Mouse (Mus musculus) T-helper 2 cell (primary cell): Measurements from ENCODE around the gene Slc16a1.
"Not testable (repeated sequence)": the region's sequence is repeated elsewhere in the genome, so short reads cannot be mapped to it uniquely, and the experiment has no call there.

Source experiments
- in situ Hi-C: fragments of 300-600 bp; cut with MboI, MseI; formaldehyde crosslinking; loops from one replicate; pipeline ENCODE4 v1.15.1; 2025; ENCODE audit warnings: high pct_unique_total_duplicates

The Slc16a1 gene

DNA sequence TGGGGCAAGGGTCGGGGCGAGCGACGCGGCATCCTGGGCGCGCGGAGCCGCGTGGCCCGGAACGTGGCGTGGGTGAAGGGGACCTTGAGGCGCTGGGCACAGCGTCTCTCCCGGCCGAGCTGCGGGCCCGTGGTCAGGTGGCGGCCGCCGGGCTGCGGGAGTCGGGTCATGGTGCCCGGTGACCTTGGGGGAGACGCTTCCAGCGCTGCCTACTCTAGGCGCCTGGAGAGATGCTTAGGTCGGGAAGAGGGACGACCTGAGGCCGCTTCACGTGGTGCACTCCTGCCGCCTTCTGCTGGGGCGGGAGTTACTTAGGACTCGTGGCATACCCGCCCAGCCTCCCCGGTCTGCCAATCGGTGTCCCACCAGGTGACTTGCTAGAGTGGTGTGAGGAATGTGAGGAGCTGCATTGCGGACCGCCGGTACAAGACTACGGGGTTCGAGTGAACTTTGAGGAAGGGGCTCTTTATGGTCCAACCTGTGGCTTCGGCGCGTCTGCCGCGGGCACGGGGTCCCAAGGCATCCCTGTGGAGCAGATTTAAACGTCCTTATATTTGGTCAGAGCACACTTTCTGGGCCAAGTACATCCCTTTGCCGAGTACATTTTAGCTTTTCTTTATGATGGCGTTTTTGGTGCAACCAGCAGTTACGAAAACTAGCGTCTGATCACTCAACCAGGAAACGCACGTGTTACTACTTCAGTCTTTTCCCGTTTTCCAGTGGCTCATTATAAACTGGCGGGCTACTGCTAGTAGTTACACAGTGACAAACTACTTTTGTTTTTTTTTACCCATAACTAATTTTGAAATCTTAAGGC, 672 bp downstream of the Slc16a1 start:
- in situ Hi-C loops = no loop called here

DNA sequence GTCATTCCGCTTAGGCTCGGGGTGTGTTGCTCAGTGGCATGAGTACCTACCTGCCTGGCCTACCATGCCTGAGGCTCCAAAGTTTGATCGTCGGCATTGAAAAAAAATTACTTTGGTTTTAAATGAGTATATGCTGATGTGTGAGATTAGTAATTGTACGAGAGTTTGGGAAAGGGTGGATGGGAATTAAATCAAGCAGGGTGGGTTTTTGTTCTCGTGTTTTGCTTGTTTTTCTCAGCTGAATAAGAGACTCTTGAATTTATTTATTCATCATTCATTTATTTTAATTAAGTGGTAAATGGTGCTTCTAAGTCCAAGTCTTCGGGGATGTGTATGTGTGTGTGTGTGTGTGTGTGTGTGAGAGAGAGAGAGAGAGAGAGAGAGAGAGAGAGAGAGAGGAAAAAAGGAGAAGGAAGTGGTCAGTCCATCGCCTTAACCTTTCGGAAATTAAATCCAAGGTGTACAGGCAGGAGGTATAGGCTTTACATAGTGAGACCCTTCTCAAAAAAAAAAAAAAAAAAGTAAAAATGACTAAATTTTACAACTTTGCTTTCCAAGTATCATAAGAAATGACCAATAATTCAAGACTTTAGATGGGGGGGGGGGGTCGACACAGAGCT, 1.4 kb downstream of the Slc16a1 start:
- in situ Hi-C loops = no loop called here

DNA sequence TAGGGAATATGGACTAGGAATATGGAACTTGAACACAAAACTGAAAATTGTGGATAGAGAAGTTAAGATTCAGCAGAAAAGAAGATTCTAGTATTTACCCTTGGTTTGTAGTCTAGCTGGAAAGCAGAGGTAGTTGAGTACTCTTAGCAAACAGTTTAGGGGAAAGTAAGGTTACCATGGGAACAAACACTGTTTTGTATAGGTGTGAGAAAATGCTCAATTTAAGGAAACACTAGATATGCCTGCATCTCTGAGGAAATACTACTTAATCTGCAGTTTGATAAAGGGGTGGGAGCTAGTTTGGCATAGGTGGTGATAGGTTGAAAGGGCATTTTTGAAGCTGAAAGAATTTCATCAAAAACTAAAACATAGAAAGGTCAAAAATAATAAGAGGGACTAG, 2.4 kb downstream of the Slc16a1 start:
- in situ Hi-C loops = no loop called here

DNA sequence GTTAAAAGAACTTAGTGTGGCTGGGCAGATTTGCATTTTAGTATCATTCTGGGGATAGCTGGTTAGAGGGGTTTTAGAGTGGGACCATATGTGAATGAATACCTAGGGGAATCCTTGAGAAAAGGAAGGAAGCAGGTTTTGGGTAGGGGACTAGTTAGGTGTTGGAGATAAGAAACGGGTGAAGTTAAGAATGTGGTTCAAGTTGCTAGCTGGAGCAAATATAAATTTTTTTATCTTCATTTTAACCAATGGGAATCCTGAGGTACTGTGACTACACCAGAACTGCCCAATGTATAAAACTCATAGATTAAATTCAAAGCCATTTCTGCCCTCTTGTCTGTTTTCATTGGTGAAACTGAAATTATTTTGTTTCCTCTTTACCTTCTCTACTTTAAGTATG, 2.8 kb downstream of the Slc16a1 start:
- in situ Hi-C loops = no loop called here

DNA sequence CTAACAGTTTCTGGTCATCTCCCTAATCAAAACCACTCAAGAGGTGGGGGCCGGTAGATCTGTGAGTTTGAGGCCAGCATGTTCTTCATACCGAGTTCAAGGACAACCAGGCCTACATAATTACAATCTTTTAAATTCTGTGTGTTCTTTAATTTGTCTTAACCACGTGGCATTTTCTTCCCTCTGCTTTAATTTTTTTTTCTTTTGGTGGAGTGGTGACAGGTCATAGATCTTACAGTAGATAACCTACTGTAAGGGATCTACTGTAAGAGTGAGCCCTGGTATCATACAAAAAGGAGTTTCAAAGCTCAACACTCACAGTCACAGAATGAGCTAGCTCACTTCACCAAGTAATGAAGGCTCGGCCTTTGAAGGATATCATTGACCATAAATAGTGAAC, 4.6 kb downstream of the Slc16a1 start:
- in situ Hi-C loops = no loop called here

DNA sequence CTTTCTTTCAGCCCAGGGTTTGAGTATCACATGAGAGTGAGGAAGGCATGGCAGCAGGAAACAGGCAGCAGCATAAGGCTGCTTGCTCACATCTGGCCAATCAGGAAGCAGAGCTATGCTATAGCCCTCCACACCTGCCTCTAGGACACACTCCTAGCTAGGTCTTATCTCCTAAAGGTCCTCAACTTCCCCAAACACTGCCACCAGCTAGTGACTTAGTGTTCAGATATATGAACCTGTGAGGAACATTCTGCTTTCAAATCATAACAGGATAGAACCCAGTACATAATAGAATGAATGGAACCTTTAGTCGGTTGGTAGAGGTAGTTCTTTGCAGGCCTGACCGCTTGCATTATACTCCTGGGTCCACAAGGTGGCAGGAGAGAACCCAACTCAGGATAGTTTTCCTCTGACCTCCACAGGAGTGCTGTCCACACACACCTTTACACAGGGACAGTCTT, 5.4 kb downstream of the Slc16a1 start:
- in situ Hi-C loops = no loop called here

DNA sequence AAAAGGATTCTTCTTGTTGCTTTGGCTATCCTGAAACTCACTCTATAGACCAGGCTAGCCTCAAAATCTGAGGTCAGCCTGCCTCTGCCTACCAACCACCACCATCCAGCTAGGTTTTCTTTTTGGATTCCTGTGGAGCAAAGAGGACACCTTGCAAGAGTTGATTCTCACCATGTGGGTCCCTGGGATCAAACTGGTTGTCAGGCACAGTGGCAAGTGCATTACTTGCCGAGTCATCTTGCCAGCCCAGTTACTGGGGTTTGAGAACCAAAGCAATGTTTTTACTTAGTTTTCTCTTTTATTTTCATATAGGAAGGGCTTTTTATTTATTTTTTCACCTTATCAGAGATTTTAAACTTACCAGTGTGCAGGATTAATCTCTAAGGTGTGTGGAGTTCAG, 5.9 kb downstream of the Slc16a1 start:
- in situ Hi-C loops = no loop called here

DNA sequence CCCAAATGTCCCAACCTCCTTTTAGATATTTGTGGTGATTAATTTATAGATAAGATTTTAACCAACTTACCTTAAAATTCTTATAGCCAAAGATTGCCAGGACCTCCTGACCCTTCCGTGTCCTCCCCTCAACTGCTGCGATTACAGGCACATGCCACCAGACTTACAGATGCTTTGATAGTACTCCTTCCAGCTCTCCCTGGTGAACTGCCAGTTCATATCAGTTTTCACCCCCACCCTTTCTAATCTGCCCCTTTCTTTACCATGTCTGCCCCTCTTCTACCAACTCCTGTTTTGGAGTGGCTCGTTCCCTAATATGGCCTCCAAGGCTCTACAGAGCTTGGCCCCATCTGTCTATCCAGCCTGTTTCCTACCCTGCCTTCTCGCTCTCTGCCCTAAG, 15.8 kb downstream of the Slc16a1 start:
- in situ Hi-C loops = loop anchor here (5.0 to 10.0 kb wide), 2 partner anchors 201 to 777 kb away; no protein-coding TSS in a partner anchor

DNA sequence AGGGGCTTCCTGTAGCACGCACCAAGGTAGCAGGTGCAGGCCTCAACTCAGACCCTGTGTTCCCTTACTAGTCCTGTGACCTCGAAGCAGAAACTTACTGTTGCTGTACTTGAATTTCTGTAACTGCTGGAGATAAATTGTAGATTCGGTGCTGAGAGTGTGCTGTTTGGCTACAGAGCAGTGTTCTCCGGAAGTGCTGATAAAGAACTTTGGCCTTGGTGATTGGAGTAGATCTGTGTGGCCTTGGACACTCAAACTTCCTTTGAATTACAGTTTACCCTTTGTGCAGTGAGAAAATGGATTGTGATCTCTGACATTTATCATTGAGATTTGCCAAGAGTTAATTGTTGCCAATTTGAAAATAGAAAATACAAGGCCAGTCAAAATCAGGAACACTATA, 16.5 kb downstream of the Slc16a1 start:
- in situ Hi-C loops = loop anchor here (5.0 to 10.0 kb wide), 2 partner anchors 200 to 778 kb away; no protein-coding TSS in a partner anchor

DNA sequence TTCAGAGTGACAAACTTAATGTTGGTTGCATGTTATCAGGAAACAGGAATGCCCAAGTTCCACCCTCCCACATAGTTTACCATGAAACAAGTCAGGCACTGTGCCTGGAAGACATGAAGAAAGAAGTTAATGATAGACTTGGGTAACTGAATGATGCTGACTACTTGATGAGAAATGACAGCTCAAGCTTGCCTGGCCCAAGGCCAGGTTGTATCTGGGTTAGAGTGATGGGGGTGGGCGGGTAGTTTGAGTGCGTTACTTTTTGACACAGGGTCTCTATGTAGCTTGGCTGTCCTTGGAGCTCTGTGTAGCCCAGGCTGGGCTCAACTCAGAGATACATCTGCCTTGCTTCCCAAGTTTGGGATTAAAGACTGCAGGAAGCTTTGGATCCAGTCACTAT, 20.2 kb downstream of the Slc16a1 start:
- in situ Hi-C loops = loop anchor here (10.0 kb wide), 1 partner anchor 196 kb away; no protein-coding TSS in a partner anchor

DNA sequence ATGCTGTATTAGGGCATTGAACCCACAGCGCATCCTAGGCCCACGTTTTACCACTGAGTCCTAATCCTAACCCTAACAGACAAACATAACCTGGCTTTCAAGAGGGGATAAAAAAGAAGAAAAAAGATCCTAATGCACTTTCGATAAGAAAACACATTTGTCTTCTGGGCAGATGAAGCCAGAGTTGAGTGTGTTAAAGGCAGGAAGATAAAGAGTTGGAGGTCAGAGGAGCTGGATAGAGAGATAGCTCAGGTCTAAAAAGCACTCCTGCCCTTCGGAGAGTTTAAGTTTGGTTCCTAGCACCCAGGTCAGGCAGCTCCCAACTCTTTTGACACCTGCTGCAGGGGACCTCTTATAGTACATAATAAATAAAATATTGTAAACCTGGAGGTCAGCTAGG, 21.3 kb downstream of the Slc16a1 start:
- in situ Hi-C loops = loop anchor here (10.0 kb wide), 1 partner anchor 195 kb away; no protein-coding TSS in a partner anchor

DNA sequence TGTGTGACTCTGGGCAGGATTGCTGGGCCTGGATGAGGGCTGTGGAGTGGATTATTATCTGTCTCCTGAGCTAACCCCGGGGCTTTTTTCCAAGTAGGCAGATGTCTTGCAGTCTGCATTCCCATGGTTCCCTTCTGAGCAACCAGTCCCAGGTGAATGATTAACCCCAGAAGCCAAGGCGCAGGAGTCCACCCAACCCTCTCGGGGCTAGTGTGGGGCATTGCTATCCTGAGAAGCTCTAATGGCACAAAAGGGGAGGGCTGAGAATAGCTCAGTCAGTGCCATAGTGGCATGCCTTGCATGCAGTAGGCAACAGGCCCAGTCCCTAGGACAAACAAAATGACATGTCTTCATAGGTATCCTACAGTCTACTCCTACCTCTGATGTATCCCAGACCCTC, 22.1 kb downstream of the Slc16a1 start:
- in situ Hi-C loops = no loop called here

DNA sequence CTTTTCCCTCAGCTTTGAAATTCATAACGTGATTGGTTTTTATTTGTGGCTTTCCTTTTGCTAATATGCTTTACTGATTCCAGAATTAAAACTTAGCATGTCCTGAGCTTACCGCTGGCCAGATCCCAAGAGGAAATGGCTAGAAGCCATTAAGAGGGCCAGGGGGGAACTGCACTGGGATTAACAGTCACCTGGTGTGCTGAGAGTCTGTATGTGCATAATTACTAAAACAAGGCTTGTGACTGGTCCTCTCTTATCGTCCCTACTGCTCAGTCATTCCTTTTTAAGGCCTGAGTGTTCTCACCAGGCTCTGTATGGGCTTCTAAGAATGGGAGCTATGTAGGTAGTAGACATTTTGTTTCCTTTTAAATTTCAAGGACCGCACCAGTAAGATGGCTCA, 23.5 kb downstream of the Slc16a1 start:
- in situ Hi-C loops = no loop called here

DNA sequence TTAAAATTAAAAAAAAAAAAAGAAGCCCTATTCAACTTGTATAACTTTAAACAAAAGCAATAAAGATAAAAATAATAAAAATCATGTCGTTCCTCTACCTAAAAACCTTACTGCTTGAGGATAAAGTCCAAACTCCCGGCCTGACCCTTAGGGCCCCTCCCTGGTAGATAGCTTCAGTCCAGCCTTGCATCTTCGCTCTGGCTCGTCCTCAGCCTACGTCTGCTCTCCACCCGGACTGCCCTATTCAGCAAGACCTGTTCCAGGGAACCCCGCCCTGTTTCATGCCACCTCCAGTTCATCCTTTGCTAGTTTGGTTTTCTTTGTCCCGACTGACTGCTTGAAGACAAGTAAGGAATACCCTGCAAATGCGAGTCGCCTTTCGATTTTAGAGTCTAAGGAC, 24.5 kb downstream of the Slc16a1 start:
- in situ Hi-C loops = no loop called here

DNA sequence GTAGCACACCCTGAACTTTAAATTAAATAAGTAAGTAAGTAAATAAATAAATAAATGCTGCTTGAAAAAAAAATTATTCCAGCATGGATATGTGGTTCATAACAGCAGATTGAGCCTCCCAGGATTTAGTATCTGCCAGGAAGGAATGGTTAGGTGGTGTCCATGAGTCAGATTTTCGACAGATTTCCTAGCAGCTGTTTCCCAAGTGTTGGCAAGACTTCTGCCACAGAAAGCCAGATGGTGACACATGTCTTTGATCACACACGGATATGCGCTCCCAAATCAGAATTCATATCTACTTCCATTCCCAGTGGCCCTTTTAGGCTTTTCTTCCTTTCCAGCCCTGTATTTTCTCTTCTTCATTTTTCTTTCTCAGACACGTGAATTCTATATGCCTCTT, 28.5 kb downstream of the Slc16a1 start:
- in situ Hi-C loops = no loop called here

DNA sequence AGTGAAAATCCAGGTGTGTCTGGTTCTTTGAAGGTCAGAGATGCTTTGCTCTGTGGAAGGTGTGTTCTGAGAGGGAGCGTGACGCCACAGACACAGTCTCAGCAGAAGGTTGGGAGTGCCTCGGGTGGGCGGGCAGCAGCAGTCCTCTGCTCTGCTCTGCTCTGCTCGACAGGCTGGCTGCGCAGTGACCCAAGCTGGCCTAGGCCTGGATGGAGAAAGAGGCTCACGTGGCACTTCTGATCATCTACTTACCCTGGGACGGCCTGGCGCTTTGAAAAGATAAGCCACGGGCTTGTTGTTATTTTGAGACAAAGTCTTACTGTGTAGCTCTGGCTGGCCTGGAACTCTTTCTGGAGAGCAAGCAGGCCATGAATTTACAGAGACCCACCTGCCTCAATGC, 29.0 kb downstream of the Slc16a1 start:
- in situ Hi-C loops = no loop called here

DNA sequence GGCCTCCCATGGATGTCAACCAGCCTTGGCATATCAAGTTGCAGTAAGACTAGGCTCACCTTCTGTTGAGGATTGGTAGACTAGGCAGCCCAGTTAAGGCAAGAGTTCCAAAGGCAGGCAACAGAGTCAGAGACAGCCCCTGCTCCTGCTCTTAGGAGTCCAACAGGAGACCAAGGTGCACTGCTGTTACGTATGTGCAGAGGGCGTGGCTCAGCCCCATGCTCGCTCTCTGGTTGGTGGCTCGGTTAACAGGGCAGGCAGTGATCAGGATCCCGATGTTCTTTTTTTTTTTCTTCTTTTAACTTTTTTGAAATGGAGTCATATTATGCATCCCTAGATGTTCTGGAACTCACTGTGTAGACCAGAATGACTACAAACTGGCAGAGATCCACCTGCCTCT, 30.5 kb downstream of the Slc16a1 start:
- in situ Hi-C loops = no loop called here

DNA sequence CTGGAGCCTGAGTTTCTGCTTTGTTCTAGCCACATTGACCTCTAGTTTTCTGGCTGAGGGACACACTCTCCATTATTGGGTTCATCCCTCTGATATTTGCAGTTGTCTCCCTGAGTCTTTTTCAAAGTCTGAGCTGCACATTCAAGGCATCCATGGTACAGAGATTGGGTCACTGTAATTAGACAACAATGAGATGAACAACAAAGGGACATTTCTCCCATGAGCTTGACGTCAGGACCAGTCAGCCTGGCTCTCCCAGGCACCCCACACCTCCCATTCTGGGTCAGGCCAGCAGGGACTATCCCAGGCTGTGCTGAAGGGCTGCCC, 31.4 kb downstream of the Slc16a1 start:
- in situ Hi-C loops = no loop called here

DNA sequence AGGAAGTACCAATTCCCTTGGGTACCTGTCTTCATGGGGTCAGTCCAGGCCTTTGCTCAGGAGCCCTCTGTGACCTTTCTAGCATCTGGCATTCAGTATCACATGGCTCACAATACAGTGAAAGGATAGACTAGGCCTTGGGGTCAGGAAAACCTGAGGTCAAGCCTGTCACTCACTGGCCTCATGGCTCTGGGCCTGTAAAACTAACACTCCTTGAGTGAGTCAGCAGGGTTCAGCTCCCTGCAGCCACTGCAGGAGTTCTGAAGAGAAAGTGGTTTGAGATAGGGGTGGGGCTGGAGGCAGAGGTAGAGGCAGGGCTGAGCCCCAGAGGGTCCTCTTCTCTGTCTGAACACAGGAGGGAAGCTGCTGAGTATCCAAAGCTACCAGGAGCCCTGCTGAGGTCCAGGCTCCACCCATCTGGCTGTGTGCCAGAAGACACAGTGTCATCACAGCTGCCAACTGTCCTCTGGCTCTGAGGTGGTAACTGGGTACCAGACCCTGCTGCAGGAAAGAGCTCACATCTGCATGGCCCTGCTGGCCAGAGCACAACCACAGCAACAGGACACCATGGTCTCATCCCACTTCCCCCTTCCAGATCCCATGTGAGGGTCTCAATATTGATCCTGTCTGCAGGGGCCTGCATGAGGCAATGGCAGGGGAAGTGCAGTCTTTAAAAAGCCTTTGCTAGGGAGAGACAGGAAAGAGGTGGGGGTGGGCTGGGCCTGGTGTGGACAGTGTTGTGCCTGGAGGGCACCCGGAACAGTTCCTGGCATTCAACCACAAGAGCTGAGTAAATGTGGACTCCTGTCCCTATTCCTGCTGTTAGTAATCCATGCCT, 31.9 kb downstream of the Slc16a1 start:
- in situ Hi-C loops = not testable (repeated sequence)

DNA sequence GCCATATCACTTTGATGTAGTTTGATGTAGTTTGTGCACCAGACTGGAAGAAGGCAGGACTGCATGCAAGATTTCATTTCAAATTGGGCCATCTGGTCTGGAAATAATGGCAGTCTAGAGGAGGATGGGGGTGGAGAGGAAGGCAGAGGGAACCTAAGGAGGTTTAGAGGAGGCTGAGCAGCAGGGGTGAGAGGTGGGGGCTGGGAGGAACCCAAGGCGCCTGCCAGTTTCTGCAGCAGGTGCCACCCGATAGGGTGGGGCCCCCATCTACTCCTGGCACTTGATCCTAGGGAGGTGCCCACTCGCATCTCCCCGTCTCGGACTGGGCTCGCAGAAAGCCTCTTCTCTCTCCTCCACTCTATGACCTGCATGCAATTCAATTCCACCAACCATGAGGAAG, 33.1 kb downstream of the Slc16a1 start:
- in situ Hi-C loops = no loop called here

DNA sequence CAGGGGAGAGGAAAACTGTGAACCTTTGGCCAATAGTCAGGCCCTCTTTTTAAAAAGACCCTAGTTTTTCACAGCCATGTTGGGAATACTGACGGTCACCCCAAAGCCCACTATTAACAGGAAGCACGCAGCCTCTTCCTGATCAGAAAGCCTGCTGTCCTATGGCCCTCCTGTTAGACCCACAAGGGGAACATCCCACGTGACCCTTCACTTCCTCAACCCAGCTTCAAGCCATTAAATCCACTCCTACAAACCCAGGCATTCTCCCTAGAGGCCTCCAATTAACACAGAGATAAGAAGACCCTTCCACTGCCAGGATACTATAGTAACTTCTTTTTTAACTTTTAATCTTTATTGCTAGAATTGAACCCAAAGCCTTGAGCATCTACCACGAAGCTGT, 33.6 kb downstream of the Slc16a1 start:
- in situ Hi-C loops = no loop called here

DNA sequence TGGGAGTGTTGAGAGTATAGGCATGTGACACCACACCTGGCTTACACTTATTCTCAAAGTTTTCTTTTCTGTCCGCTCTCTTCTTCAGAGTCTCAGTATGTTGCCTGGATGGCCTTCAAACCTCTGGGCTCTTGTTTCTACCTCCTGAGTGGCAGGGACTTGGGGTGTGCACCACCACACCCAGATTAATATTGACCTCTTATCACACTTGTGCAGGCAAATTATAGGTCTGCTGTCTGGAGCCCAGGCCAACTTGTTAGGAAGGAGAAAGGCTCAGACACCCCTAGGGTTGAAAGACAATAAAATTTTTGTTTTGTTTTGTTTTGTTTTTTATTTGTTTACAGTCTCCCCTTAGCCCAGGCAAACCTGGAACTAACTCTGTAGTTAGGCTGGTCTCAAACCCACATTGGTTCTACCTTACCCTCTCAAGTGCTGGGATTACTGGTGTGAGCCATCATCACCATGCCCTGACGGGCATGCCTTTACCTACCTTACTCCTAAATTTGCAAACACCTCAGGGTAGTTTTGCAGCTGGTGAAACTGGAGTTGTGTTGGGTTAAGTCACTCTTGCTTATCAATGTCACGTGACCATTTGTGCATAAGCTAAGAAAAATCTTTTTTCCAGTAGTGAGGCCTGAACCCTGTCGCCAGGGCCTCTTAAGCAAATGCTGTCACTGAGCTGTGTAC, 35.3 kb downstream of the Slc16a1 start:
- in situ Hi-C loops = no loop called here
